Mouse (Mus musculus) cerebellum, postnatal 25 days (tissue): ENCODE results near the gene Adam3.

Experiments used
- DNase-seq, 2 experiments: peaks; one replicate each; pipeline ENCODE4 v3.0.0; 2021; ENCODE audit warnings: mixed read lengths in 2 of 2

The Adam3 gene

DNA sequence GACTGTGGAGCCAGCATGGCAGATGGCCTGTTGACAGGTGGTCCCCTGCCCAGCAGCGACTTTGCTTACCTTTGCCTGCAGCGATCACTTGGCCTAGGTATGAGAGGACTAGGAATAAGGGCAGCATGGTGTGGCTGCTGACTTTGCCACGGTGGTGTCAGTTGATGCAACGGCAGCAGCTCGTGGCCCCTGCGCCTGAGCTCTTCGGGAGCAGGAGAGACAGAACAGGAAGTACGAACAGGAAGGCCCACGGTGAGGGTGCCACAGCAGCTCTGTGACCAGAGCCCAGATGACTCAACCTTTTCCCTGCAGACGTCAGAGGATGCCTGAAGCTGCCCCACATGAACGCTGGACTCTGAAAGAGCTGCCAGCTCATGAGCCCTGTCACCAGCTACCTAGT is at the start of gene Adam3:
Gene Adam3, minus strand, starts transcription at position 223 of the 400 bp plus-strand sequence.
- peak; percentile 5 to 7 for DNase-seq

DNA sequence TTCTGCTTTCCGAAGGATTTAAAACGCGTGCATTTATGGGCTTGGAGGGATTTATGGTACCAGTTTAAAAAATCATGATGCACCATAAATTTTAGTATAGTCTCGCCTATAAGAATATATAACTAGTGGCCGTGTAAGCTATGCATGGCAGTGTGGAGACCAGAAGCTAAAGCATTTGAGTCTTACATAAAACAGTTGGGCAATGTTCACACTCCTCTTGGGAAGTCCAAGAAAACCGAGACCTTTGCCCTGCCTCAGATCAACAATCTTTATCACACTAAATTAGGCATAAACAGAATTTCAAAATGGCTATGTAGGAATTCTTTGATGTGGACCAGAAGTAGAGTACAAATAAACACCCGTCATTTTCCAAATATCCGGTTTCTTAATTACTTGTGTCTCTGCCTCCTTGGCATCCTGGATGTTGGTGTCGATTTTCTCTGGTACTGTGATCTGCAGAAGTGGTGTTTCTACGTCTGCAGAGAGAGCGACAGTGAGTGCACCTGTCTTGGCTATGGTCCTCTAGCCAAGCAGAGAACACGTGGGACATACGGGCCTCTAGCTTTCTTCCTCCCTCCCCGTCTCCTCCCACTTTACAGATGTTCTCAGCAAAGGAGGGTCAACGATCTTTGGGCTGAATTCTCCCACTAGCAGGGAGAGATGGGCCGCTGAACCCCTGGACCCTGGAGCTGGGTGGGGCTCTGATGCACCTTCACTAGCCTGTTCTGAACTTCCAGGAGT is 596 bp downstream of the Adam3 start:
- no peak for DNase-seq
